In the genomic region with DNA sequence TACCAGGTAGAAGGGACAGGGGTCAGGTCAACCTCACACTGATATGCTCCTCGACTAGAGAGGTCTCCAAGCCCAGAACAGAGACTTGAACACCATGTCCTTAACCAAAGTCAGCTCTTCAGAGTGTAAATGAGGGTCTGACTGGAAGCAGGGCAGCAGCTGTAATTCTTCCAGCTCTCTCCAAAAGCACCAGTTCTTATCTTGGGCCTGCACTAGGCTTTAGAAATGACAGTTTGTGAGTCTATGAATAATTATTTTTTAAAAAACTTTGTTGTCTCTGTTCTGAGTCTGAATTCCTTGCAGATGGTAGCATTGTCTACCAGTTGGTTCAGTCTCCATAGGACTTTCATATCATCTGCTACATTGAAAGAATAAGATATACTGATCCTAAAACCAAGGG, we compare ENCODE assay signal across 20 mouse cellular contexts. TPM values are rescaled to one million over a fixed set of nuclear protein-coding genes. Genes with fewer than 3 reads are reported as not detected.
DNase-seq lines count a peak whose midpoint lies in the region; ATAC-seq and TF ChIP-seq lines count a peak whose summit lies in the region.
"Had no signal": no experiment of that assay in that cellular context is flagged by ENCODE, and none has a peak within 500 bp of the region (broad histone marks: within the 10 kb centered on the region; RNA-seq: fewer than 3 reads in every experiment).

No protein-coding gene starts in this region.

- 21% methylated on average over 1 of the region's 1 CpGs for WGBS in liver, embryonic 13.5 days (ENCODE audit: insufficient replicate concordance)
- WGBS in liver, embryonic 11.5 days, result 58% methylated on average over 1 of the region's 1 CpGs

- H3K36me3 ChIP-seq in liver, embryonic 13.5 days, result peaks cover 76% of the 10 kb centered on the region
- peaks cover 3% of the 10 kb centered on the region for H3K36me3 ChIP-seq in liver, embryonic 11.5 days (ENCODE audit: control insufficient read depth, insufficient read depth, low read length)
- peaks cover 0 to 13% of the 10 kb centered on the region in 2 experiments; a peak in 2 of 4 replicates for H3K36me3 ChIP-seq in MEL (ENCODE audit: control insufficient read depth in 1 of 2, insufficient read depth in 2 of 2, low read length in 2 of 2)

- TF ChIP-seq CTCF in MEL (IDR thresholded peaks at IDR 0.05 in 2 of 3, conservative IDR thresholded peaks at IDR 0.05 in 1 of 3; ENCODE audit: control insufficient read depth in 1 of 3, insufficient read depth in 1 of 3, low read depth in 2 of 3, low read length in 3 of 3, poor library complexity in 1 of 3, severe bottlenecking in 1 of 3), result no peak

- 0 out of 2 replicates have a peak overlapping the region, but pooled peaks have one; percentile 58 for H3K27ac ChIP-seq in liver, embryonic 13.5 days
- no peak overlapping the region for H3K27ac ChIP-seq in liver, embryonic 11.5 days (ENCODE audit: low read depth, low read length)
- peak overlapping the region; percentile 31; the same call in 1 of the 2 replicates for H3K27ac ChIP-seq in MEL (ENCODE audit: control insufficient read depth, low read depth, low read length)
- H3K27ac ChIP-seq: embryonic facial prominence, embryonic 10.5 days; embryonic facial prominence, embryonic 12.5 days; forebrain, embryonic 13.5 days; forebrain, embryonic 15.5 days had no signal

- TF ChIP-seq RAD21 in MEL (IDR thresholded peaks at IDR 0.05; ENCODE audit: low read depth, low read length), result no peak

- no peak for TF ChIP-seq POLR2A in MEL (IDR thresholded peaks at IDR 0.05; ENCODE audit: control insufficient read depth in 1 of 2, insufficient read depth in 1 of 2, low read depth in 1 of 2, low read length in 2 of 2, poor library complexity in 1 of 2)

- no peak for DNase-seq in liver, embryonic 13.5 days
- no peak for DNase-seq in liver, embryonic 11.5 days (ENCODE audit: low spot score)
- peak; percentile 57 for DNase-seq in MEL (ENCODE audit: low read depth, low spot score)
- no peak for DNase-seq in urinary bladder, postnatal 36 days (ENCODE audit: low spot score in 2 of 2)
- DNase-seq in spleen, adult 12 weeks (ENCODE audit: low spot score), result no peak
- DNase-seq: adrenal gland, adult 8-10 months; adrenal gland, postnatal 14 days; adrenal gland, postnatal 36 days; cerebellum, adult 11-12 months; cerebellum, adult 2 months; cerebellum, adult 9-10 months; cerebellum, postnatal 10 days; cerebellum, postnatal 25 days had no signal

- H3K79me2 ChIP-seq in MEL (ENCODE audit: control insufficient read depth, insufficient read depth, low read length, poor library complexity), result no peaks in the 10 kb centered on the region

- H3K4me2 ChIP-seq in liver, embryonic 13.5 days, result no peak overlapping the region
- H3K4me2 ChIP-seq in liver, embryonic 11.5 days, result no peak overlapping the region
- H3K4me2 ChIP-seq: embryonic facial prominence, embryonic 12.5 days; forebrain, embryonic 13.5 days; forebrain, embryonic 15.5 days had no signal

- H3K4me3 ChIP-seq in liver, embryonic 13.5 days (replicated peaks), result no peak overlapping the region
- H3K4me3 ChIP-seq in liver, embryonic 11.5 days (ENCODE audit: low read depth, low read length), result no peak overlapping the region
- no peak overlapping the region for H3K4me3 ChIP-seq in MEL (ENCODE audit: control insufficient read depth in 1 of 2, insufficient read depth in 1 of 2, low read depth in 2 of 2, low read length in 2 of 2)
- H3K4me3 ChIP-seq: embryonic facial prominence, embryonic 10.5 days; embryonic facial prominence, embryonic 12.5 days; forebrain, embryonic 13.5 days; forebrain, embryonic 15.5 days had no signal

- no peak overlapping the region for H3K9ac ChIP-seq in liver, embryonic 13.5 days
- no peak overlapping the region for H3K9ac ChIP-seq in liver, embryonic 11.5 days (ENCODE audit: low read depth, low read length)
- no peak overlapping the region; the same call in 1 of the 2 replicates for H3K9ac ChIP-seq in MEL (ENCODE audit: control insufficient read depth, low read depth, low read length, poor library complexity, severe bottlenecking)
- H3K9ac ChIP-seq: embryonic facial prominence, embryonic 12.5 days; forebrain, embryonic 13.5 days; forebrain, embryonic 15.5 days had no signal

- ATAC-seq in liver, embryonic 13.5 days (ENCODE audit: low read depth), result no peak
- ATAC-seq in liver, embryonic 11.5 days (replicated peaks; ENCODE audit: low FRiP score), result no peak
- peak; percentile 71 for ATAC-seq in megakaryocyte progenitor cell, adult 5-6 weeks (replicated peaks; ENCODE audit: poor library complexity)
- ATAC-seq: activated CD4-positive, CD25-positive, alpha-beta regulatory T cell, adult 4 months; forebrain, embryonic 13.5 days; forebrain, embryonic 15.5 days; Patski had no signal

- no peaks in the 10 kb centered on the region for H3K27me3 ChIP-seq in liver, embryonic 13.5 days
- H3K27me3 ChIP-seq in liver, embryonic 11.5 days (replicated peaks; ENCODE audit: control insufficient read depth, insufficient read depth, low read length), result no peaks in the 10 kb centered on the region
- no peaks in the 10 kb centered on the region for H3K27me3 ChIP-seq in MEL (ENCODE audit: control insufficient read depth in 1 of 2, insufficient read depth in 2 of 2, low read length in 2 of 2)
- H3K27me3 ChIP-seq: embryonic facial prominence, embryonic 12.5 days; forebrain, embryonic 13.5 days; forebrain, embryonic 15.5 days; Patski had no signal

- 0 out of 2 replicates have a peak, but pooled peaks cover 9% of the 10 kb centered on the region for H3K4me1 ChIP-seq in liver, embryonic 13.5 days (replicated peaks)
- H3K4me1 ChIP-seq in liver, embryonic 11.5 days (replicated peaks; ENCODE audit: control insufficient read depth, insufficient read depth, low read length), result no peaks in the 10 kb centered on the region
- peaks cover 15 to 18% of the 10 kb centered on the region in 2 experiments for H3K4me1 ChIP-seq in MEL (ENCODE audit: control insufficient read depth in 1 of 2, insufficient read depth in 2 of 2, low read length in 2 of 2)
- H3K4me1 ChIP-seq: embryonic facial prominence, embryonic 10.5 days; embryonic facial prominence, embryonic 12.5 days; forebrain, embryonic 13.5 days; forebrain, embryonic 15.5 days had no signal

- no peaks in the 10 kb centered on the region for H3K9me3 ChIP-seq in liver, embryonic 13.5 days (replicated peaks)
- H3K9me3 ChIP-seq in liver, embryonic 11.5 days (ENCODE audit: control insufficient read depth, low read length), result no peaks in the 10 kb centered on the region
- no peaks in the 10 kb centered on the region for H3K9me3 ChIP-seq in MEL (replicated peaks; ENCODE audit: insufficient read depth, low read length)
- H3K9me3 ChIP-seq: embryonic facial prominence, embryonic 10.5 days; embryonic facial prominence, embryonic 12.5 days; forebrain, embryonic 13.5 days; forebrain, embryonic 15.5 days had no signal

- peak; percentile 57 to 74; a peak in 3 of 4 replicates for TF ChIP-seq EP300 in MEL (IDR thresholded peaks at IDR 0.05; ENCODE audit: low read depth in 1 of 2, low read length in 2 of 2)

TF ChIP-seq in MEL, 35 proteins besides CTCF, POLR2A, EP300 and RAD21:
- peak; percentile 23; the same call in 1 of the 2 replicates for TF ChIP-seq TAL1 (IDR thresholded peaks at IDR 0.05; ENCODE audit: low read length)
- TF ChIP-seq ETS1 (IDR thresholded peaks at IDR 0.05; ENCODE audit: low read depth, low read length), result peak; percentile 48
- TF ChIP-seq MXI1 (IDR thresholded peaks at IDR 0.05; ENCODE audit: low read depth, low read length), result no peak
- TF ChIP-seq GATA1 (IDR thresholded peaks at IDR 0.05; ENCODE audit: low read depth, low read length), result peak; percentile 50

RNA-seq across cellular contexts. Expression of a gene that starts 30.4 kb away (rescaled TPM):
- 67.3 and 68.2 TPM in 2 replicates for polyA plus RNA-seq in liver, embryonic 13.5 days (2015; fragmentation: Nextera tagmentation; extraction: Ambion mirVana)
- 59.7 and 60.5 TPM in 2 replicates for polyA plus RNA-seq in liver, embryonic 11.5 days (2014; fragmentation: Nextera tagmentation; extraction: Ambion mirVana)
- total RNA-seq in MEL (2012; rRNA removed), result 21.9 and 22.8 TPM in 2 replicates
- polyA plus RNA-seq in MEL (2012; ENCODE audit: insufficient read depth in 1 of 2, insufficient read length in 2 of 2, low read depth in 1 of 2, low replicate concordance in 2 of 2, missing spikeins in 1 of 2), result 10 to 100 TPM in 1 of 2 experiments, not detected in 1; 24.0 TPM
- 9.9 and 12.2 TPM in 2 replicates for total RNA-seq in megakaryocyte progenitor cell, adult 5-6 weeks (2015)
- total RNA-seq in megakaryocyte progenitor cell, adult 5-6 weeks (2017), result 13.4 and 18.2 TPM in 2 replicates

RNA-seq across cellular contexts. Expression of a gene that starts 44.2 kb away (rescaled TPM):
- 0.28 and 0.31 TPM in 2 replicates for polyA plus RNA-seq in liver, embryonic 13.5 days (2015; fragmentation: Nextera tagmentation; extraction: Ambion mirVana)
- 1.0 and 1.3 TPM in 2 replicates for polyA plus RNA-seq in liver, embryonic 11.5 days (2014; fragmentation: Nextera tagmentation; extraction: Ambion mirVana)
- 1.3 and 1.8 TPM in 2 replicates for total RNA-seq in MEL (2012; rRNA removed)
- 1 to 10 TPM in 1 of 2 experiments, not detected in 1; 2.1 TPM for polyA plus RNA-seq in MEL (2012; ENCODE audit: insufficient read depth in 1 of 2, insufficient read length in 2 of 2, low read depth in 1 of 2, low replicate concordance in 2 of 2, missing spikeins in 1 of 2)
- total RNA-seq in megakaryocyte progenitor cell, adult 5-6 weeks (2015), result not detected in 2 replicates
- total RNA-seq in megakaryocyte progenitor cell, adult 5-6 weeks (2017), result not detected in 2 replicates

RNA-seq across cellular contexts. Expression of a gene that starts 44.5 kb away (rescaled TPM):
- 20.9 and 22.4 TPM in 2 replicates for polyA plus RNA-seq in liver, embryonic 13.5 days (2015; fragmentation: Nextera tagmentation; extraction: Ambion mirVana)
- polyA plus RNA-seq in liver, embryonic 11.5 days (2014; fragmentation: Nextera tagmentation; extraction: Ambion mirVana), result 27.7 and 28.5 TPM in 2 replicates
- 2.9 and 5.4 TPM in 2 replicates for total RNA-seq in MEL (2012; rRNA removed)
- polyA plus RNA-seq in MEL (2012; ENCODE audit: insufficient read depth in 1 of 2, insufficient read length in 2 of 2, low read depth in 1 of 2, low replicate concordance in 2 of 2, missing spikeins in 1 of 2), result 10 to 100 TPM in 1 of 2 experiments, not detected in 1; 11.0 TPM
- 3.6 and 8.0 TPM in 2 replicates for total RNA-seq in megakaryocyte progenitor cell, adult 5-6 weeks (2015)
- 3.0 and 6.5 TPM in 2 replicates for total RNA-seq in megakaryocyte progenitor cell, adult 5-6 weeks (2017)

RNA-seq across cellular contexts. Expression of a gene that starts 48.8 kb away (rescaled TPM):
- 2.2 TPM in 2 replicates for polyA plus RNA-seq in liver, embryonic 13.5 days (2015; fragmentation: Nextera tagmentation; extraction: Ambion mirVana)
- 4.3 and 5.3 TPM in 2 replicates for polyA plus RNA-seq in liver, embryonic 11.5 days (2014; fragmentation: Nextera tagmentation; extraction: Ambion mirVana)
- total RNA-seq in MEL (2012; rRNA removed), result 2.2 and 3.2 TPM in 2 replicates
- 1 to 10 TPM in 1 of 2 experiments, not detected in 1; 5.9 TPM for polyA plus RNA-seq in MEL (2012; ENCODE audit: insufficient read depth in 1 of 2, insufficient read length in 2 of 2, low read depth in 1 of 2, low replicate concordance in 2 of 2, missing spikeins in 1 of 2)
- 0.07 TPM in 1 of 2 replicates, not detected in the other for total RNA-seq in megakaryocyte progenitor cell, adult 5-6 weeks (2015)
- not detected in 2 replicates for total RNA-seq in megakaryocyte progenitor cell, adult 5-6 weeks (2017)
- polyA plus RNA-seq: activated CD4-positive, CD25-positive, alpha-beta regulatory T cell, adult 4 months had no signal
